Mouse (Mus musculus) hindbrain, postnatal 0 days (tissue): ENCODE results near the gene Ugt1a9. TPM values are rescaled to one million over a fixed set of nuclear protein-coding genes. Genes with fewer than 3 reads are reported as not detected.
"Not testable (repeated sequence)": the region's sequence is repeated elsewhere in the genome, so short reads cannot be mapped to it uniquely, and the experiment has no call there.

Source experiments
- ATAC-seq: fragments of 200-750 bp; cut with Nextera tagmentation; 2 replicates; pipeline ENCODE4 v1.8.0; 2017; ENCODE audit warnings: mild to moderate bottlenecking, moderate TSS enrichment, moderate library complexity
- DNase-seq: peaks from one replicate; pipeline ENCODE4 v3.0.0-alpha.2; 2015; ENCODE audit warnings: low spot score
- H3K27ac ChIP-seq: fragments of 300-500 bp; sonication (generic); 2 replicates; pipeline ENCODE4 v1.5.1; 2014; ENCODE audit warnings: mild to moderate bottlenecking
- H3K27me3 ChIP-seq: fragments of 300-500 bp; sonication (generic); 2 replicates; pipeline ENCODE4 v1.6.1; 2014; ENCODE audit warnings: low read length, mixed read lengths; ENCODE audit not compliant: insufficient read depth
- H3K36me3 ChIP-seq: fragments of 300-500 bp; sonication (generic); 2 replicates; pipeline ENCODE4 v1.6.1; 2014; ENCODE audit warnings: low read length, mixed read lengths; ENCODE audit not compliant: insufficient read depth
- H3K4me1 ChIP-seq: fragments of 300-500 bp; sonication (generic); 2 replicates; pipeline ENCODE4 v1.6.1; 2014; ENCODE audit warnings: antibody characterized with exemption, low read length, mixed read lengths; ENCODE audit not compliant: insufficient read depth
- H3K4me2 ChIP-seq: fragments of 300-500 bp; sonication (generic); 2 replicates; pipeline ENCODE4 v1.6.1; 2014; ENCODE audit warnings: low read depth, mild to moderate bottlenecking, low read length, moderate library complexity, mixed read lengths
- H3K4me3 ChIP-seq: fragments of 300-500 bp; sonication (generic); 2 replicates; pipeline ENCODE4 v1.5.1; 2014; ENCODE audit warnings: low read length
- H3K9ac ChIP-seq: fragments of 300-500 bp; sonication (generic); replicated peaks from 2 replicates; pipeline ENCODE4 v1.6.1; 2014; ENCODE audit warnings: mild to moderate bottlenecking, low read length, moderate library complexity, mixed read lengths
- H3K9me3 ChIP-seq: fragments of 300-500 bp; sonication (generic); 2 replicates; pipeline ENCODE4 v1.6.1; 2016; ENCODE audit warnings: low read length, mixed read lengths
- CTCF ChIP-seq: IDR thresholded peaks from 2 replicates; pipeline ENCODE4 v1.5.1; 2016; ENCODE audit warnings: antibody characterized with exemption, control low read depth, low read depth
- WGBS: fragments of 180-500 bp; shearing (Covaris S2); extraction: QIAGEN DNeasy Blood & Tissue Kit; methylation state at CpG from one replicate; pipeline ENCODE4 v1.1.7; 2014; 5-methylcytosine and 5-hydroxymethylcytosine counted together
- polyA plus RNA-seq: library from polyadenylated mRNA; unstranded; fragments of >200 nt; fragmentation: Nextera tagmentation; extraction: Ambion mirVana; gene quantifications from 2 replicates; pipeline ENCODE4 v1.2.1, GENCODE M21; 2015
- total RNA-seq: library from RNA; depleted of rRNA; stranded (reverse); fragments of >200 nt; gene quantifications from 2 replicates; pipeline ENCODE4 v1.2.3, GENCODE M21; 2014; rRNA removed

Ugt1a9 gene
- total RNA-seq (not detected in 2 replicates), polyA plus RNA-seq (not detected in 2 replicates)

DNA sequence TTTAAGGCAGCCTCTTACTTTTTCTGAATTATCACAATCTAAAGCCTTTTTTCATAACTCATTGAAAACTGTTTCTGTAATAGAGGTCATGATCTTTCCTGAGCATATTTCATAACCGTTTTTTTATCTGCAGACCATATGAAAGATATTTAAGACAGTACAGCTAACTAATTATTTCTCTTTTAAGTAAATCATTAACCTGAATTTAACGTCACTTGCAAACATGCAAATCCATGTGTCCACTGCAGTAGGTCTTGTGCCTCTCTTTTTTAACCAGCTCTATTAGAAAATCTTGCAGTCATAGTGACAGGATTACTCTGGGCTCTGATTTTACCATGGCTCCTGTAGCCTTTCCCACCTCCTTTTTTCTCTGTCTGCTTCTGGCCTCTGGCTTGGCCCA lies at the start of gene Ugt1a9:
Gene Ugt1a9, plus strand, starts transcription at position 306 of the 400 bp plus-strand sequence.
- Histone ChIP-seq H3K9ac (no peak within 1 kb of the TSS), H3K27me3 (no peaks in the 10 kb centered on the region), H3K36me3 (no peaks in the 10 kb centered on the region), H3K4me1 (no peaks in the 10 kb centered on the region), H3K4me2 (no peak within 1 kb of the TSS), H3K9me3 (no peaks in the 10 kb centered on the region), H3K27ac (no peak within 1 kb of the TSS), H3K4me3 (no peak within 1 kb of the TSS)
- DNase-seq (no peak), ATAC-seq (no peak)
- no peak for TF ChIP-seq CTCF
- 72% methylated on average over 2 of the region's 2 CpGs for WGBS

DNA sequence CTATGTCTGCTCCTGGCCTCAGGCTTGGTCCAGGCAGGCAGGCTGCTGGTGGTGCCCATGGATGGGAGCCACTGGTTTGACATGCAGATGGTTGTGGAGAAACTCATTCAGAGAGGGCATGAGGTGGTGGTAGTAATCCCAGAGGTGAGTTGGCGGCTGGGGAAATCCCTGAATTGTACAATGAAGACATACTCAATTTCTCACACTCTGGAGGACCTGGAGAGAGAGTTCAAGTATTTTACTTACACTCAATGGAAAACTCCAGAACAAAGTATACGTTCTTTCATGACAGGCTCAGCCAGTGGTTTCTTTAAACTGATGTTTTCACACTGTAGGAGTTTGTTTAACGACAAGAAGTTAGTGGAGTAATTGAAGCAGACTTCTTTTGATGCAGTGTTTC lies 45.4 kb upstream of the Ugt1a9 start:
- H3K4me3 ChIP-seq, H3K9ac ChIP-seq, H3K4me2 ChIP-seq, H3K27me3 ChIP-seq, H3K27ac ChIP-seq, H3K36me3 ChIP-seq, H3K4me1 ChIP-seq, DNase-seq, H3K9me3 ChIP-seq, ATAC-seq: not testable (repeated sequence)
- 71% methylated on average over 3 of the region's 3 CpGs for WGBS

DNA sequence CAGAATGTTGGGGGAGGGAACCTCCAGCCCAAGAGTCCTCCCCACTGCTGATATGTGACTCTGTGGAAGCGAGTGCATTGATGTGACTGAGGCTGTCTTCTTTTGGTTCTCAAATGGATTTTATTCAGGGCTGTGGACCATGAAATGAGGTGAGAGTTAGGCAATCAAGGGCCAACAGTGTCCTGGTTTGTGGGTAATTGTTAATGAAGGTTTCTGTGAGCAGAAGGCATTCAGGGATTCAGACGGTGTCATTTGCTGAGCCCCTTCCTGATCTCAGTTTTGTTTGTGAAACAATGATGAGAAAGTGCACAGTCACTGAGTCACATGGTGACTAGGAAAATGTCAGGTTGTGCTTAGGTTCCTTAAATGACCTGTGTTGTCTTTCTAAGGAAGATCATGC lies 27.6 kb upstream of the Ugt1a9 start:
- not testable (repeated sequence) for H3K27me3 ChIP-seq, H3K27ac ChIP-seq, DNase-seq, H3K9me3 ChIP-seq, H3K4me2 ChIP-seq, ATAC-seq, H3K36me3 ChIP-seq, H3K4me1 ChIP-seq, H3K9ac ChIP-seq, H3K4me3 ChIP-seq
- 38% methylated on average over 1 of the region's 2 CpGs for WGBS

DNA sequence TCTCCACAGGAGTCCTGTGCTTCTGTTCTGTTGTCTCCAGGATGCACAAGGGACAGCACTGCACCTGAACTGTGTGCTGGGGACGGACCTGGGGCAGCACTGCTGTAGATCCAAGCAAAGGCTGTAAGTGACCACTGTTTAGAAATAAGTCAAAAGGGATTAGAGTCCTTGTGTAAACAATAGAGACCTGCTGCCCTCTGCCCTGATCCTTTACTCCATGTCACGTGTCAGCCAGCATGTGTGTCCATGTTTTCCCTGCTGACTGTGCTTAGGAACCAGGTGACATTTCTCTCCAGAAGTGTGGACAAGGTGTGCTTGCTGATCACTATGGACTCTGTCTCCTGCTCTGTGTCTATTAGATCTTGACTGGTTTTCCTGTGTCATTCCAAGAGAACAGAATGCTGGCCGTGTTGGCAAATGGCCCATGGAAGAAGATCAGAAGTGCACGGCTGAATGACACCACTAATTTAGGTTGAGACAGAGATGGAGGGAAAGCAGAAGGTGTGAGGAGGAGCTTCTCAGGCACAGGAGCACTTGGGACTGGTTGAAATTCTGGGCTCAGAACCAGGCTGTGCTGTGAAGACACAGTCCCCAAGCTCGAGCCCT lies 25.7 kb upstream of the Ugt1a9 start:
- not testable (repeated sequence) for H3K27me3 ChIP-seq, H3K9me3 ChIP-seq, H3K9ac ChIP-seq, H3K27ac ChIP-seq, H3K4me3 ChIP-seq, H3K4me2 ChIP-seq, H3K4me1 ChIP-seq, DNase-seq, H3K36me3 ChIP-seq, ATAC-seq
- WGBS, result 74% methylated on average over 3 of the region's 5 CpGs

DNA sequence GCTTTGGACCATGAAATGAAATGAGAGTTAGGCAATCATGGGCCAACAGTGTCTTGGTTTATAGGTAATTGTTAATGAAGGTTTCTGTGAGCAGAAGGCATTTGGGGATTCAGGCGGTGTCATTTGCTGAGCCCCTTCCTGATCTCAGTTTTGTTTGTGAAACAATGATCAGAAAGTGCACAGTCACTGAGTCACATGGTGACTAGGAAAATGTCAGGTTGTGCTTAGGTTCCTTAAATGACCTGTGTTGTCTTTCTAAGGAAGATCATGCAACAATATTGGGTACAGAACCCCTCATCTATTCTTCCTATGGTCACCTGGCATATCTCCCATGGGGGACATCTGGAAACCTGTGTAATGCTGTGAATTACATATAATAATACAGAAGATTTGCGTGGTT lies 23.2 kb upstream of the Ugt1a9 start:
- ATAC-seq, H3K36me3 ChIP-seq, H3K4me2 ChIP-seq, H3K27ac ChIP-seq, H3K9me3 ChIP-seq, H3K4me3 ChIP-seq, H3K27me3 ChIP-seq, H3K4me1 ChIP-seq, H3K9ac ChIP-seq, DNase-seq: not testable (repeated sequence)
- 84% methylated on average over 2 of the region's 2 CpGs for WGBS

DNA sequence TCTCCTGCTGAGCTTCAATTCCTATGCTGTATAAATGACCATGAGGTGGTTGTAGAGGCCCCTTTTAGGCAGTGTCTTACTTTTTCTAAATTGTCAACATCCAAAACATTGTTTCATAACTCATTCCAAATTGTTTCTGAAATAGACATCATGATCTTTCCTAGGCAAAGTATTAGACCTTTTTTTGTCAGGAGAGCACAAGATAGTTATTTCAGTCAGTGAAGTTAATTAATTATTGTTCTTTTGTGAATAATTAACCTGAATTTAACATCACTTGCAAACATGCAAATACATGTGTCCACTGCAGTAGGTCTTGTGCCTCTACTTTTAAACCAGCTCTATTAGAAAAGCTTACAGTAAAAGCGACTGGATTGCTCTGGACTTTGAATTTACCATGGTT lies 15.5 kb upstream of the Ugt1a9 start, which contains the start of gene Ugt1a10:
Gene Ugt1a10, plus strand, starts transcription at position 301 of the 400 bp plus-strand sequence.
- no peak within 1 kb of the TSS for H3K4me2 ChIP-seq
- ATAC-seq (no peak), DNase-seq (no peak)
- 70% methylated on average over 1 of the region's 1 CpGs for WGBS
- TF ChIP-seq CTCF, result no peak
- H3K4me1 ChIP-seq, result no peaks in the 10 kb centered on the region
- H3K9me3 ChIP-seq, result no peaks in the 10 kb centered on the region
- H3K9ac ChIP-seq, result no peak within 1 kb of the TSS
- H3K36me3 ChIP-seq, result no peaks in the 10 kb centered on the region
- no peak within 1 kb of the TSS for H3K27ac ChIP-seq
- no peak within 1 kb of the TSS for H3K4me3 ChIP-seq
- no peaks in the 10 kb centered on the region for H3K27me3 ChIP-seq

DNA sequence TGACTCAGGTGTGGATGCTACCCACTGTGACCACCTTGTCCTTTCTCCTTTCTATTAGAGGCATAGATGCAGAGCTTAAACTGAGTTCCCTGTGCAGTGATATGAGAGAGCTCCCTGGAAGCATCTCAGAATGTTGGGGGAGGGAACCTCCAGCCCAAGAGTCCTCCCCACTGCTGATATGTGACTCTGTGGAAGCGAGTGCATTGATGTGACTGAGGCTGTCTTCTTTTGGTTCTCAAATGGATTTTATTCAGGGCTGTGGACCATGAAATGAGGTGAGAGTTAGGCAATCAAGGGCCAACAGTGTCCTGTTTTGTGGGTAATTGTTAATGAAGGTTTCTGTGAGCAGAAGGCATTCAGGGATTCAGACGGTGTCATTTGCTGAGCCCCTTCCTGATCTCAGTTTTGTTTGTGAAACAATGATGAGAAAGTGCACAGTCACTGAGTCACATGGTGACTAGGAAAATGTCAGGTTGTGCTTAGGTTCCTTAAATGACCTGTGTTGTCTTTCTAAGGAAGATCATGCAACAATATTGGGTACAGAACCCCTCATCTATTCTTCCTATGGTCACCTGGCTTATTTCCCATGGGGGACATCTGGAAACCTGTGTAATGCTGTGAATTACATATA lies 4.0 kb upstream of the Ugt1a9 start:
- not testable (repeated sequence) for H3K9ac ChIP-seq, H3K27ac ChIP-seq, H3K9me3 ChIP-seq, DNase-seq, H3K4me2 ChIP-seq, H3K36me3 ChIP-seq, H3K4me3 ChIP-seq, H3K27me3 ChIP-seq, ATAC-seq, H3K4me1 ChIP-seq
- 22% methylated on average over 1 of the region's 2 CpGs for WGBS
